Mouse (Mus musculus): ENCODE results near the gene Ccdc146. TPM values are rescaled to one million over a fixed set of nuclear protein-coding genes. Genes with fewer than 3 reads are reported as not detected.
A peak's percentile ranks its signal among the peaks of the same experiment; 100 is the strongest.

Ccdc146 gene
- total RNA-seq, 2 experiments from 2014 or later, result 5.2 TPM; not detected in 1

DNA sequence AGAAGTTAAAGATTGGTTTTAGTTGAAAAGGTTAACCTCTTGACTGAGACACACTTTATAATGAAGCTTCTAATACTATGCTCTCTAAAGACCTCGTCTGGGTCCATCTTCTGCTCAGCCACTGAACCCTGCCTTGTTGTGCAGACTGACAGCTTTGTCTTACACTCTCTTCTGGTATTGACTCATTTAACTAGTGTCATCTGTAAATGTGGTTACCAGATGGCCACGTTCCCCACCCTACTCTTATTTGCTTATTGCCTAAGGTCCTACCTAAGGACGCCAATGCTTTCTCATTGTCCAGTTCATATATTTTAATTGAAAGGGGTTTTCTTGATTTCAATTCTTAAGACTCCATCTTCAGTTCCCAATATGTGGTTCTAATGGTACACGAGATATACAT is 35.6 kb downstream of the Ccdc146 start:
- ATAC-seq (replicated peaks; ENCODE audit: poor library complexity, severe bottlenecking), result no peak

DNA sequence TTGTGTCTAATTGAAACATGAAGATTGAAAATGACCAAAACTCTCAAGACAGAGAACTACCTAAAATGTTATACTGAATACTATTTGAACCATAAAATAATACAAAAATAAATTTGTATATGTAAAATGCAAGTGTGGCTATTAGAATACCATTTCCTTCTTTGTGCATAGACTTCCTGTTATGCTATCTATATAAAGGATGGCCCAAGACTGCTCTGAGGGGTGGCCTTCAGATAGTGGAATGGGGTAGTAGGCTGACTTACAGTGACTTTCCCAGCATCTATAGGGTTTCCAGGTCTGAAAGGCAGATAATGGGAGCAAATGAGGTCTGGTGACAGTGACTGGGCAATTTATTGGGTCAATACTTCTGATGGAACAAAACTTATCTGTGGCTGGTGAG is 37.1 kb downstream of the Ccdc146 start:
- peak; percentile 33 for ATAC-seq (replicated peaks; ENCODE audit: poor library complexity, severe bottlenecking)

DNA sequence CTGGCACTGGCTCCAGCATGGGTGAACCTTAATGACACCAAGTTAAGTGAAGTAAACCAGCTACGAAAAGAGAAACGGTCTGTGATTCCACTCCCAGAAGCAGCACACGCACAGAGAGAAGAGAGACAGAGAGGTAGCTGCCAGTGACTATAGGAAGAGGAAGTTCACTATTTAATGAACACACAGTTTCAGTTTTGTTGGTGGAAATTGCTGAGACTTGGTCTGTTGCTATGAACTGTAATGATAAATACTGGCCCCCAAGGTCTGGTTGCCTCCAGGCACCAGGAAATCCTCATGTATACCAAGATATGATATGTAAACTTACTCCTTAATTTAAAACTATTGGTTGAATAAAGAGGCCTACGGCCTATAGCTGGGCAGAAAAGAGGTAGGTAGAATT is 38.0 kb downstream of the Ccdc146 start:
- ATAC-seq (replicated peaks; ENCODE audit: poor library complexity, severe bottlenecking), result peak; percentile 78

DNA sequence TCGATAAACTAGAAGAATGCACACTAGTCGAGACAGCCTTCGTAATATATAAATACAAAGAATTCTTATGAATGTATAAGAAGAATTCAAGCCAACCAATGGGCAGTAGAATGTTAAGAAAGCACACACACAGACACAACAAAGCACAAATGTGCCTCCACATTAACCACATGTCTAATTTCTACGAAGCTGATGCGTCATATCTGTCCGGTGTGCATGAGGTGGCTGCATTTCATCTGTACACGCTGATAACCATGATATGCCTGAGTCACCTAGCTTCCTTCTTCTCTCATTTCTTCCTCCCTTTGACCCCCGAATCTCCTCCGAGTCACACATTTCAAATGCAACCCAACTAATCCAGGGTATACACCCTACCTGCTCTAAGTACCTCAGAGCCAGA is 39.5 kb downstream of the Ccdc146 start:
- ATAC-seq (replicated peaks; ENCODE audit: poor library complexity, severe bottlenecking), result no peak

DNA sequence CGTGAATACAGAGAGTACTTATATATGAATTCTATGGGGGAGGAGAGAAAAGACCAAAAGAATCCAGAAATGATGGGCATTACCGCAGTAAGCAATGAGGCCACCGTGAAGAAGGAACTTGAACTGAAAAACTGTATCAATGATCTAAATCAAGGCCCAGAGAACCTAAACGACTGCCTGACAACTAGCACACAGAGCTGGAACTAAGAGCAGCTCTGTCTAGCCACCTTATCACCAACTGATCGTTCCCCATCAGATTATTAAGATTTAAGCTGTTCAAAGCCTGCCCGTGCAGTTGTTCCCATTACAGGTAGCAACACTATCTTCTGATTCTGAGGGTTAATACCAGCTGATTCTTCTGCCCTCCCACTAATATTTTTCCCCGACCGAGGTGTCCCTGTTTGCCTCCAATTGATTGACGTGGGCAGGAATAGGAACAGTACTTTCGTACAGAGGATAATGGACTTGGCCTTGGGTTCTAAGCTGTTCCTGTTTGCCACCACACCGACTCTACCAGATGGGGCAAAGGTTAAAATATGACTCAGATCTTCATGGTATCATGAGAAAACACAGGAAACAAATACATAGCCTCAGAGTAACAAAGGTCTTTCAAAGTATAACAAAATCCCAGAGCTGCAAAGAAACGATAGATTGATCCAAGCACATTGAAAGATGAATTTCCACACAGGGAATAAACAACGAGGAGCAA is 40.1 kb downstream of the Ccdc146 start:
- ATAC-seq (replicated peaks; ENCODE audit: poor library complexity, severe bottlenecking), result no peak

DNA sequence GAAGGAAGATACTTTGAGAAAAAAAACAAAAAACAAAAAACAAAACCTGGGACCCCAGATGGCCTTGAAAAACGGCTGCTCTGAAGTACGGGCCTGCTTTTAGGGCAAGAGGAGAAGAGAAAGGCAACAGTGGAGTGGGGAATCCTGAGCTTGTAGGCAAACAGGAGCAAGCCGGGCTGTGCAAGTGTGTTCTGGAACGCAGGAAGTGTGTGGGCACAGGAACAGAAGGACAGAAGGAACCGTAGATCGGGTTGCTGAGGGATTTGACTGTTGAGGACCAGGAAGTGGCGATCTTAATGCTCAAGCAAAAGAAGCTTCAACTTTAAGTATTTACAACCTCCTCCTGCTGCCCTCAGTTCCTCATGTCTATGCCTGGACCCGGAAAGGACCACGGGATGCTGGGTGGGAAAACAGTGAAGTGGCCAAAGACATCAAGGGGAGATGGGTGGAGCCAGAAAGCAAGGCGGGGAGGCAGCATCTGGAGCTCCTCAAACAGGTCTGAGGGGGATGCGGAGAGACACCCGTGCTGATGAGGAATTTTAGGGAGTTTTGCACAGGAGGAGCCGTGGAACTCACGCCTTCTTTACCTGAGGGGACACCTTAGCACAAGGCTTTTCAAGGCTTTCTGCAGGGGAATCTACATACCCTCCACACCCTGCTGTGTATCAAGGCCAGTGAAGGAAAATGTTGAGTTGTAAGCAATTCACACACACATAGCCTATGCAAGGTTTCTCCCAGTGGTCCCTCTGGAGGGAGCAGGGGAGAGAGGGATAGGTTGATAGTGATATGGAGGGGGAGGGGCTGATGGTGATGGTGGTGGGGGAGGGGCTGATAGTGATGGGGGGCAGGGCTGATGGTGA is 40.9 kb downstream of the Ccdc146 start:
- peak; percentile 22 for ATAC-seq (replicated peaks; ENCODE audit: poor library complexity, severe bottlenecking)

DNA sequence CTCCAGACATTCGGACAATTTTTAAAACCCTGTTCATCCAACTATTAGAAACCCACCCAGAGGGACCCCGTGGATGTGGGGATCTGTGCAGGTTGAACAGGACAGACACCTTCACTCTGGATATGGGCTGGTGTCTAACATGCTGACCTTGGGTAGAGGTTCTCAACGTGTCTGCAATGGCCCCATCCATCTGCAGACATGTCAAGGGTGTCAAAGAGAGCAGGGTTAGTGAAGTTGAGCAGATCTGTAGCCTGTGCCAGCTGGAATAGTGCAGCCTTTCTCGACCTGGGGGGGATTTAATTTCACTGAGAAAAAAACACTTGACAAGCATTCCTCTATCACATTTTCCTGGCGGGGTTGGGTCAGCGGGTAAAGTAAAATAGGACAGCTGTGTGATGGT is 41.8 kb downstream of the Ccdc146 start:
- ATAC-seq (replicated peaks; ENCODE audit: poor library complexity, severe bottlenecking), result no peak

DNA sequence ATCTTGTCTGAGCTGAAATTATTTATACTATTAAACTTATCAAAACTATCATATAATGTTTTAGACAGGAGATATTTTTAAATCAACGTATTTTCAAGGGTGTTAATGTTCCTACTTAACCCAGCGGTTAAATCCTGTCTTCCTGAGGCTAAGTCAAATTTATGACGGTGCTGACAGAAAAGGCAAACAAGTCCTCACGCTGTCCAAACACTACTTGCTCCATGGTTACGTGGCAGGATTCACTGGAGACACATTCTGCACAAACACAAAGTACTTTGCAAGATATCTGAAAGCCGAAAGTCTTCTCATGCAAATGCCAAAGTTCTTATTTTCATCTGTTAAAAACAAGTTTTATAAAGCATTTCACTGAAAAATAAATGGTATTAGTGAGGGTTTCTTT is 42.5 kb downstream of the Ccdc146 start:
- ATAC-seq (replicated peaks; ENCODE audit: poor library complexity, severe bottlenecking), result no peak

DNA sequence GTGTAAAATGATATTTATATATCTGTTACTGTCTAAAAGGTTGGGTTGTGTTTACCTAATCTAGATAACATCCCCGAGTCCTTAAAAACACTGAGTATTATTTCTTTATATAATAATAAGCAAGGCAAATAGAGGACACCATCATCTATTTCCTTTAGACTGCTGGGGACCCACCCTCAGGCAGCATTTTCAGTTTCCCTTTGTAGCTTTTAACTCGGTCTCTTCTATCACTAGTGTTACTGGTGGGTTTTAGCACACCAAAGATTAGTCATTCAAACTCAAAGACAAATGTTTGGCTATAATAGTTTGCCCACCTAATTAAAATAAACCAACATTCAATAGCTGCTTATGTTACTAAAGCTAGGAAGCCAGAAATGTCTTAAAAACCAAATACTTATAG is 46.1 kb downstream of the Ccdc146 start:
- ATAC-seq (replicated peaks; ENCODE audit: poor library complexity, severe bottlenecking), result no peak

DNA sequence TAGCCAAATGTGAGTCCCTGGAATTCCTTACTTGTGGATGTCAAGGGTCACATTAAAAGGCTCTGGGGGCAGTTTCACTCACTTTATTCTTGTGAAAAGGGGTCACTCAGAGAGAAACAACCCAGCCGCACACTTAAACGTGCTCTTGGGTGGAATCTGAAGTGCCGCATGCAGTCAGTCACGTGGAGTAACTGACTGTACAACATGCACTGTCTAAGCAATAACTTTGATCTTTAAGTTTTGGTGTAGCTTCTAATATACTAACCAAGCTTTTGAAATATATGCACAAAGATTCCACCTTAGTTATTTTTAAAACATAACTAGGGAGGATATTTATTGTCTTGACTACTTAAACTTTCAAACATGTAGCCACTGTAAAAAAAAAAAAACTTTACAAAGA is 47.5 kb downstream of the Ccdc146 start:
- no peak for ATAC-seq (replicated peaks; ENCODE audit: poor library complexity, severe bottlenecking)

DNA sequence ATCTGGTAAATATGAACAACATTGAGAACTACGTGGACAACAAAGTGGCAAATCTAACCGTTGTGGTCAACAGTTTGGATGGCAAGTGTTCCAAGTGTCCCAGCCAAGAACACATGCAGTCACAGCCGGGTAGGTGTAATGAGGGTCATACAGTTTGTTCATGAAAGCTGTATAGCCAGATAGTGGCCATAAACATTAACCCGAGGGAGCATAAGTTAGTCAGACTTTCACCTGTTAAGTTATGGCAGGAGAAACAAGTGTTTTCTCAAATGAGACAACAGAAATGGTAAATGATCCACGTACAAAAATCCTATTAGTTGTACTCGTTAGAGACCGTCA is 51.3 kb downstream of the Ccdc146 start:
- no peak for ATAC-seq (replicated peaks; ENCODE audit: poor library complexity, severe bottlenecking)

DNA sequence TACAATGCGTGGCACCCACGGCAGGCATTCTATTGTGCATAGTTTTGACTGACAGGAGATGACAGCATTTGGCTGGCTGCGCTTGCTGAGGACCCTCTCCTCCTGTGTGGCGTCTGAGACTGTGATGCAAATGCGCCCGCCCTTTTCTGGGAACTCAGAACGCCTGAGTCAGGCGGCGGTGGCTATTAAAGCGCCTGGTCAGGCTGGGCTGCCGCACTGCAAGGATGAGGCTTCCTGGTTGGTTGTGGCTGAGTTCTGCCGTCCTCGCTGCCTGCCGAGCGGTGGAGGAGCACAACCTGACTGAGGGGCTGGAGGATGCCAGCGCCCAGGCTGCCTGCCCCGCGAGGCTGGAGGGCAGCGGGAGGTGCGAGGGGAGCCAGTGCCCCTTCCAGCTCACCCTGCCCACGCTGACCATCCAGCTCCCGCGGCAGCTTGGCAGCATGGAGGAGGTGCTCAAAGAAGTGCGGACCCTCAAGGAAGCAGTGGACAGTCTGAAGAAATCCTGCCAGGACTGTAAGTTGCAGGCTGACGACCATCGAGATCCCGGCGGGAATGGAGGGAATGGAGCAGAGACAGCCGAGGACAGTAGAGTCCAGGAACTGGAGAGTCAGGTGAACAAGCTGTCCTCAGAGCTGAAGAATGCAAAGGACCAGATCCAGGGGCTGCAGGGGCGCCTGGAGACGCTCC is 51.8 kb downstream of the Ccdc146 start, which contains the start of gene Fgl2:
Gene Fgl2 (plus strand): TSS at position 150 of the 687 bp plus-strand sequence.
- ATAC-seq (replicated peaks; ENCODE audit: poor library complexity, severe bottlenecking), result peak; percentile 94

DNA sequence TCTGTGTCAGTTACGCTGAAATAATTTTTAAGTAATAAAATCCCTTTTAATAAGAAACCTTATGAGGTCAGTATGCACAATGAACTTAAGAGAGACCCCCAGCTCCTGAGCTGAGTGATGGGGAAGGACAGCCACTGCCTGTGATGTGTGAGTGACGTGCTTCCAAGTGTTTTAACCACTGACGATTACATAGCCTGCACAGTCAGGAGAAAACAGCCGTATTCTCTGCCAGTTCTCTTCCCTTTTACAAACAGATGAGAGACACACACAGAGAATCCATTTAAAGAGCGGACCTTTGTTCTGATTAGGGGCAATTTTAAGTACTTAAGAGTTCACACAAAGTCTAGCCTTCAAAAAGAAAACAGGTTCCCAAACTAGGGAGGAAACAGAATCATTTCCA is 52.6 kb downstream of the Ccdc146 start:
- 0 out of 2 replicates have a peak, but pooled peaks have one; percentile 16 for ATAC-seq (replicated peaks; ENCODE audit: poor library complexity, severe bottlenecking)

DNA sequence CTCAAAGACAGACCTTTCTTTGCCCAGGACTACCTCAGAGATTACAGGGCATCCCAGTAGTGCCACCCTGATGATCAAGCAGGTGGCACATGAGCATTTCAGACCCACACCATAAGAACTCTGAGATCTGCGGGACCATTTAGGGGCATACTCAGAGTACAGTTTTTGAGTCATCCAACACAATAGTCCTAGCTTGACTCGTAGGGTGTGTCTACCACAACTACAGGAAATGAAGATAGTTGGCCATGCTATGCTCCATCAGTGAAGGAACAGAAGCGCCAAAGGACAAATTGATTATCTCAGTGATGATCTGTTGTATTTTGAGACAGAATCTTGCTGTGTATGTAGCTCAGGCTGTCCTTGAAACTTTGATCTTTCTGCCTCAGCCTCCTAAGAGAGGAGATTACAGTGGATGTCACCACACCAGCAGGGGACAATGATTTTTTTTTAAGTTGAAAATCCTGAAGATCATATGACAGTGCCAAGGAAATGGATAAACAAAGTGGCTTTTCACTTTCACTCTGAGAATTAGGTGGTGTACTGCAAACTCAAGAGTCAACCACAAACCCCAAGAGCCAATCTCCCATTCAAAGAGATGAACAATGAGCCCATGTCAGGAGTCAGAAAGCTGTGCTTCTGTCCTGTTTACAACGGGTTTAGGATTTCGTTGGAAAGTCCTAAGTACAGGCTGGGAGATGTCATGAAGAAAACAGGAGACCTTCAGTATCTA is 54.1 kb downstream of the Ccdc146 start:
- no peak for ATAC-seq (replicated peaks; ENCODE audit: poor library complexity, severe bottlenecking)

DNA sequence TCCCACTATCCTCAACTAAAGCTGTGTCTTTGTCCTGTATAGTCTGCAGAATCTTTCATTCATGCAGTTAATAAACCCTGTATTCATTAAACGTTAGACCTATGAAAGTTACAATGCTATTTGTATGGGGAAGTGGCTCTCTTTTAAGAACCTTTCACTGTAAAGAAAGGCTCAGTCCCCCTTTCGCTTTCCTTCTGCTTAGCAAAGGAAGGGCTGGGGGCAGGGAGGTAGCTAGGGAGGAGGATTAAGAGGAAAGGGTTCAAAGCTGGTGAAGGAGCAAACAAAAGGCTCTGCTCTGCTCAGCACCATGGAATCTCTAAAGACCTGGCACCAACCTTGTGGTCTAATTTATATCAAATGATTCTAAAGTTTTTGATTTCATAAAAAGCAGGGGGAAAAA is 57.0 kb downstream of the Ccdc146 start:
- ATAC-seq (replicated peaks; ENCODE audit: poor library complexity, severe bottlenecking), result peak; percentile 57

DNA sequence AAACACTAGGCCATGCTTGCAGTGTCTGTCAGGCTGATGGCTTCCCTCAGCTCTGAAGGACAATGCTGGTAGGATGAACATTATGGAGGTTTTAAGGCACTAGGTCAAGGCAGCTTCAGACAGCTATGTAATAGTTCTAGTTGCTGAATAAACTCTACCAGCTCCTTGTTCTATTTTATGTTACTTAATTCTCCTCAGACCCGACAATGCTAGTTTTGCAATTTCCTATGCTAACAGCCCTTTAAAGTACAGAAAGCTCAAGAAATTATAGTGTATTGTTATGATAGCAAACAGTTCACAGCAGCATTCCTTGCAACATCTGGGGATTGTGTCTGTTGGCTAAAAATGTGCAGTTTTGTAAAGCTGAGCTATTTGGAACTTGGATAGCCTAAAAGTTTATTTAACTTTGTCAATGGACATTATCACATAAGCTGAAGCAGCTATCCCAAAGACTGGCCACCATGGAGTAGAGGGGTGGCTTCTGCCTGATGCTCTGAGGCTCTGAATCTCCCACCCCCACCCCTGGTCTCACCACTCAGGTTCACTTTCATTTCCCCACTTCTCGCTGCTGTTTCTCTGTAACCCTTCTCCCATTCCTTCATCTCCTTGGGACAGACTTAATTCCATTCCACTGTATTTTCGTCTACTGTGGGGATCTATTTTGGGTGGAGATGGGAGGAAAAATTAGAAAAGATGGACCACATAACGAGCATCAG is 58.0 kb downstream of the Ccdc146 start:
- peak; percentile 75 for ATAC-seq (replicated peaks; ENCODE audit: poor library complexity, severe bottlenecking)

DNA sequence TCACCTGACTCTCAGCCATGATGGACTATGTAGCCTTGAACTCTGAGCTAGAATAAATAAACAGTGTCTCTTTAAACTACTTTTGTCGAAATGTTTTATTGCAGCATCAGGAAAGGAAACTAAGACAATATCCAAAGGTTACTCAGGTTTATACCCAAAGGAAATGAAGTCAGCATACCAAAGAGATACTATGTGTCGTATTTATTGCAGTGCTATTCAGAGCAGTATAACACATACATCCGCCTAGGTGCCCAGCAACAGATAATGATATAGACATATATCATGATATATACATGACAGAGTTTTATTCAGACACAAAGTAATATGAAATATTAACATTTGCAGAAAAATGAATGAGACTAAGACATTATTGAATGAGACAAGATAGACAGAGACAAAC is 61.1 kb downstream of the Ccdc146 start:
- no peak for ATAC-seq (replicated peaks; ENCODE audit: poor library complexity, severe bottlenecking)

DNA sequence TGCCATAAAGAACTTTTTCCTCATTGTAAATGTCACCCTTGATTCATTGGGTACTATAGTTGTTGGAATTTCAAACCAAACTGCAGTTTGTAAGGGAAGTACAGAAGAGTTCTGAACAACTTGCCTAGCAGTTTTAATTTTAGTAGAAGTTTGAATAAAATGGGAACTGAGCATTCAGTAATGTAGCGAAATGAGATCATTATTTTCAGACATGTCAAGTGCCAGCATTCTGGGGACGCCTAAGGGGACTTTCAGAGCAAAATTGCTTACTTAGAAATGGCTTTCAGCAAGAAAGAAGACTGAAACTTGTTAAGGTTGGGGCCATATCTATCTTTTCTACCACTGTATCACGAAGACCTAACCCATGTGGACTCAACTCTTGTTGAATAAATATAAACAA is 65.8 kb downstream of the Ccdc146 start:
- no peak for ATAC-seq (replicated peaks; ENCODE audit: poor library complexity, severe bottlenecking)

DNA sequence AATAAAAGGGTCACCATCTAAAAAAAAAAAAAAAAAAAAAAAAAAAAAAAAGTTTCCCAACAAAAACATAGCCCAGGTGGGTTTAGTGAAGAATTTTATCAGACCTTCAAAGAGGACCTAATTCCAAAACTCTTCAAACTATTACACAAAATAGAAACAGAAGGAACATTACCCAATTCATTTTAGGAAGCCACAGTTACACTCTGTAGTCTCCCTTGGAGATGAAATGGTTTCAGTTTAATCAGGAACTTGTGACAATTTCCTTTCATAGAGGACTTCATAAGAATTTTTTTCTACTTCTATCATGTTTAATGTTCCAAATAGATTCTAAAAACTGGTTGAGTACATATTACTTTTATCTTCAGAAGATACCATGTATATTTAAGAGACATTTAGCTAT is 72.8 kb downstream of the Ccdc146 start:
- peak; percentile 66 for ATAC-seq (replicated peaks; ENCODE audit: poor library complexity, severe bottlenecking)

DNA sequence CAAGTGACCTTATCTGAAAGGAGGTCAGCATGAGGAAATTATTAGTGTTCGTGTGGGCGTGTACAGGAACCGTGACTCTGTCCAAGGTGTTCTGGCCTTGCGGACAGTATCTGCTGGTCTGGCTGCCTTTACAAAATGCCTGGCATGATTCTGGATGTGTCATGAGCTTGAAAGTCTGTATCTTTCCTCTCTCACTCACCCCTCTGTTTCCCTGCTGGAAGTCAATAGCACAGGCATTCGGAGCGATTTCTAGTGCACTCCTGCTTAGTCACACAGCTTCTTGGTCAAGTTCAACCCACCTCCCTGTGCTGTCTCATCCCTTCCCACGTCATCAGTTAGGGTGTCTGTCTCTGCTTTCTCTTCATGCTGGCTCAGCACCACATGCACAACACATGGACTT is 76.1 kb downstream of the Ccdc146 start:
- 0 out of 2 replicates have a peak, but pooled peaks have one; percentile 14 for ATAC-seq (replicated peaks; ENCODE audit: poor library complexity, severe bottlenecking)
